Mouse (Mus musculus) G1E (cell line): ENCODE results near the gene Mmp25.

Experiments used
- CTCF ChIP-seq: IDR thresholded peaks from 2 replicates; pipeline ENCODE4 v1.5.1; 2012; ENCODE audit warnings: low read depth, low read length, inconsistent platforms, mixed read lengths
- GATA1 ChIP-seq: IDR thresholded peaks from 2 replicates; pipeline ENCODE4 v1.6.1; 2012; ENCODE audit warnings: borderline replicate concordance, low read length, inconsistent platforms, mixed read lengths
- TAL1 ChIP-seq: conservative IDR thresholded peaks from 2 replicates; pipeline ENCODE4 v1.6.1; 2012; ENCODE audit warnings: low read depth, low read length, inconsistent platforms, mixed read lengths

DNA sequence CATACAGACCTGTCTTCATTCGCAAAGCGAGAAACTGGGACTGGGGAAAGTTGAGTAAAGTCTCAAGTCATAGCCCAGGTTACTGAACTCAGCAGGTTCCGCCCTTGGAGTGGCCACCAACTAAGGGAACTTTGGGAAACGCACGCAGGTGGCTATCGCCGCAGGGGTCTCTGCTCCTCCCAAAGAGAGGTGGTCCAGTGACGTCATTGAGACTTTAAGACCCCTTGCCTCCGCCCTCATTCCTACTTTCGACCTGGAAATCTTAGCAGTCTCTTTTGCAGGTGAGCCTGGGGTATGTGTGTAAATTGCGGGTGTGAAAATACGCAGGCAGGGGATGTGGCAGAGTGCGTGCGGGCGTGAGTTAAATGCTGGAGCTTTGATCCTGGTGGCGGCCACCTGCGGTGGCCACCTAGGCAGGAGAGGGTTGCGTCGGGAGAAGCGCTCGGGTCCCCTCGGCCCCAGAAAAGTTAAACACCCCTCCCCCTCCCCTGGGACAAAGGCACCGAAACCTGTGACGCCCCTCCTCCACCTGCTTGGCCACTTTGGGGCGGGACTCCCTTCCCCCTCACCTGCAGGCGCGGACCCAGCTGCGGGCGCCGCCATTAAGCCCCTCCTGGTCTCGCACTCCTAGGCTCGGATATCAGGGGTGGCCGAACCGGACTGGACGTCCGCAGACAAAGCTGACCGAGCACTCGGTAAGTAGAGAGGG is 34.2 kb upstream of the Mmp25 start, which contains the start of gene Cldn6:
- TF ChIP-seq GATA1: no peak
- TF ChIP-seq CTCF: no peak
- no peak for TF ChIP-seq TAL1
